Mouse (Mus musculus) spleen, postnatal 14 days (tissue): ENCODE measurements around the gene Cabp1.

ENCODE experiments used
- DNase-seq, 2 experiments: peaks; one replicate each; pipeline ENCODE4 v3.0.0; 2021 to 2022; ENCODE audit warnings: low spot score in 2 of 2

The Cabp1 gene

GRCm38 (mm10) chr5:115193669-115194625 is at the start of gene Cabp1:
TSS of gene Cabp1 (minus strand) at chr5:115194381.
- DNase-seq, result peak in 1 of 2 experiments; percentile 33

GRCm38 (mm10) chr5:115240191-115240590 is 46.0 kb upstream of the Cabp1 start:
- DNase-seq, result no peak

- DNase-seq, result no peak
Measured at GRCm38 (mm10) chr5:115238729-115239195, 44.6 kb upstream of the Cabp1 start.

GRCm38 (mm10) chr5:115237803-115238728 is 43.9 kb upstream of the Cabp1 start:
- peak; percentile 86 to 88 for DNase-seq

- DNase-seq, result peak; percentile 81 to 88
Measured at GRCm38 (mm10) chr5:115235786-115236263, 41.6 kb upstream of the Cabp1 start, which contains the start of gene Pop5. TSS of gene Pop5 (plus strand) at chr5:115235836.

- DNase-seq, result peak in 1 of 2 experiments; percentile 25
Measured at GRCm38 (mm10) chr5:115235323-115235771, 41.2 kb upstream of the Cabp1 start.

GRCm38 (mm10) chr5:115234519-115234918 is 40.3 kb upstream of the Cabp1 start:
- no peak for DNase-seq

GRCm38 (mm10) chr5:115233031-115233780 is 39.0 kb upstream of the Cabp1 start:
- no peak for DNase-seq

GRCm38 (mm10) chr5:115232516-115232915 is 38.3 kb upstream of the Cabp1 start:
- DNase-seq, result no peak

- DNase-seq, result no peak
Measured at GRCm38 (mm10) chr5:115231552-115232120, 37.5 kb upstream of the Cabp1 start.

GRCm38 (mm10) chr5:115230830-115231551 is 36.8 kb upstream of the Cabp1 start:
- no peak for DNase-seq

GRCm38 (mm10) chr5:115222485-115222884 is 28.3 kb upstream of the Cabp1 start:
- DNase-seq, result no peak

GRCm38 (mm10) chr5:115220931-115221640 is 26.9 kb upstream of the Cabp1 start:
- DNase-seq, result no peak

GRCm38 (mm10) chr5:115217998-115218397 is 23.8 kb upstream of the Cabp1 start:
- no peak for DNase-seq

GRCm38 (mm10) chr5:115215273-115216185 is 21.3 kb upstream of the Cabp1 start:
- DNase-seq, result no peak

GRCm38 (mm10) chr5:115214864-115215263 is 20.7 kb upstream of the Cabp1 start:
- no peak for DNase-seq

- DNase-seq, result no peak
Measured at GRCm38 (mm10) chr5:115212861-115213260, 18.7 kb upstream of the Cabp1 start.

- no peak for DNase-seq
Measured at GRCm38 (mm10) chr5:115212451-115212850, 18.3 kb upstream of the Cabp1 start.
